Mouse (Mus musculus) right cerebral cortex, postnatal 4 days (tissue): ENCODE data around the gene Erg28.

Source experiments
- DNase-seq: peaks from one replicate; pipeline ENCODE4 v3.0.0-alpha.2; 2022

Erg28 gene

DNA sequence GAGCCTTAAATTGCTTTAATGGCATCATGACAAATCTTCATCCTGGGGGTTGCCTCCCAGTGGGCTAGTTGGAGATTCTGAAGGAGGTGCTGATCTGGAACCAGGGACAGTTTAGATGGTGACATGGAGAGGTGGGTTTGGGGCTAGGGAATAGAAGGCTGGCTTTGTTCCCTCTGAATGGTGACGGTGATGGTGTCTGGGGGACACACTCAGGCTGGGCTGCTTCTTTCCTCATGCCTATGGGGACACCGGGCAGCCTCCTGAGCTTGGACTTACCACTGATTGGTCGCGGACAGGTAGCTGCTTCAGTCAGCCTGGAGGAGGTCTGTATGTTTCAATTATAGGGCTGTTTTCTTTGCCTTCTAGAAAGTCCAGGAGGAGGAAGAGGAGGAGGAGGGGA, 12.7 kb downstream of the Erg28 start:
- DNase-seq, result no peak

DNA sequence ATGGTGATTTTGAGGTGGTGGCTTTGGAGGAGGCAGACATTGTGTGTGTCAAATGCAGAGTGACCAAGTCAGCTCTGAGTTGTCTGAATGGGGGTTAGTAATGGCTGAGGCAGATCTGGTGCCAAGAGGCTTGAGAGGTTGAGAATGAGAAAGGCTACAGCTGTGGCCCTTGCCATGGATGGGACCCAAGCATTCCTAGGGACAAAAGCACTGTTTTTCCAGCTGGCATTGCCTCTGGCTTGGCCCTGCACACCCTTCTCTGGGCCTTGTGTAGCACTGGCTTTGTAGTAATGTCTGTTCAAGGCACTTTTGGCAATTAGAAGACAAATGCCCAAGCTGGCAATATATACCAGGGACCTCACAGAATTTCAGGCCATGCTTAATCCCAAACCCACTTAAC, 13.4 kb downstream of the Erg28 start:
- no peak for DNase-seq

DNA sequence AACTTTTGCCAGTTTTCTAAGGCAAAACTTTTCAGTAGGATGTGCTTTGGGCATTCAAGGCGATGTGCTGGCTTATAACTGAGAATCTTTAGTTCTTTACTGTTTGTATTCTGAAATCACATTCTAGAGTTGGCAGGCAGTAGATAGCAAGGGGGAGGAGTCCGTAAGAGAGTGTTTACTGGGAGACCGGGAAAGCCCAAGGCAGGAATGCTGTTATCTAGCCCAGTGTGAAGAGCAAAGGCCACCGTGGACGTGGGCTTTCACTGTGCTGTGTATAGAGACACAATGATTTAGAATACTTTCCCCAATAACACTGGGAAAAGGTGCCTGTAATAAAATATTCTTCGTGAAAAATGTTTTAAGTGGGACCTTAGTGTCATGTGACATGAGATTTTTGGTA, 14.6 kb downstream of the Erg28 start:
- no peak for DNase-seq

- peak; percentile 42 for DNase-seq
Observed at GRCm38 (mm10) chr12:85800031-85800430, 24.3 kb downstream of the Erg28 start.

- DNase-seq, result no peak
Observed at GRCm38 (mm10) chr12:85795551-85795950, 28.8 kb downstream of the Erg28 start.

- DNase-seq, result no peak
Observed at GRCm38 (mm10) chr12:85794094-85794493, 30.3 kb downstream of the Erg28 start.

DNA sequence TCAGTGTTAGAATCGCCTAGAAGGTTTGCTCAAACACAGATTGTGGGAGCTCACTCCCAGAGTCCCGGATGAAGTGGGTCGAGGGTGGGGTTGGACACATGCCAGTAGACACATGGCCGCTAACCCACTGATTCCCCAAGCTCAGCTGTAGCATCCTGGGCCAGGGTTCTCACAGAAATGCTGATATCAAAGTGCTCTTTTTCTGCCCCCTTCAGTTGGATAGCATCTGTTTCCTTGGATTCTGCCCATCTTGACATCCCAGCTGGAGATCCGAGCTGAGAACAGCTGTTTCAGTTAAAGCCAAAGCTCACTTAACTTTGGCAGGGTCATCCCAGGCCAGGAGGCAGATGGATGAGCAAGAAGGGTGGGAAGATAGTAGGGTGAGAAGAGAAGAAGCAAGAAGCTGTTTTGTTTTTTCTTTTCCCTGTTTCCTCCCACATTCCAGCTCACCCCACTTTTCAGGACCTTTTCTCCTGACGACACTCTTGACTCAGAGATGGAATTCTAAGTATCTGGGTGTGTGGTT, 31.5 kb downstream of the Erg28 start:
- DNase-seq, result peak; percentile 8

- no peak for DNase-seq
Observed at GRCm38 (mm10) chr12:85792158-85792557, 32.2 kb downstream of the Erg28 start.

DNA sequence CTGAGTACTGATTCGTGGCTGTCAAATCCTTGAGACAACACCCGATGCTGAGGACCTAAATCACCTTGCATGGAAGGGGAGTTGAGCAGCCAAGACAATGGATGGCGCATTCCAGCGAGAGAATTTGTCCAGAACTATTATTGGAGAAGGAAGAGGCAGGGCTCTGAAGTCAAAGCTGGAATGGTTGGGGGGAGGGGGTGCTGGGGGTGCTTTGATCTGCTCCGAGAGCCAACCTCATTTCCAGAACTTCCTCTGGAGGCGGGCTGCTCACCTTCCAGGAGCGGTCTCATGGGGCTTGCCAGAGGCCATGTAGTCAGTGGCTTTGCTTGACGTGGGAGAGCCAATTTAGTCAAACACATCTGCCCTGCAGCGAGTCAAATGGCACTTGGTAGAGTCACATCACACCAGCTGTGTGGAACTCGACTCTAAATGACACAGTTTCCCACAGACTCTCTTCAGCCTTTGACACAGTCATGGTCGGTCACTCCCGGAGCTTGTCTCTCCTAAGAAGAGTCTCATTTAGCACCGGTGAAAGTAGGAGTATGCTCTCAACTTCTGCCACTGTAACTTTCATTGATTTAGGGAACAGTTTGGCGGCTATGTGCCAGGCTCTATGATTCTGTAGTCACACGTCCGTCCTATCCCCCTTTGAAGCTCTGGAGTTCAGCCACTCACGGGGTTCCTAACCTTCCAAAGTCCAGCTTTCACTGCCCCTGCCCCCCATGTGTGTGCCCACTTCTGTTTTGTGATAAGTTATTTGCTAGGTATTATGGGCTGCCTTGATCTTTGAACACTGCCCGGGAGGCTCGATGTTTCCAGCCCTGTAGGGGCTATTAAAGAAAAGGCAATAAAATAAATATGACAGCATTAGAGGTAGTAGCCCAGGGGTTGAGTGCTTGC, 39.2 kb downstream of the Erg28 start:
- no peak for DNase-seq

DNA sequence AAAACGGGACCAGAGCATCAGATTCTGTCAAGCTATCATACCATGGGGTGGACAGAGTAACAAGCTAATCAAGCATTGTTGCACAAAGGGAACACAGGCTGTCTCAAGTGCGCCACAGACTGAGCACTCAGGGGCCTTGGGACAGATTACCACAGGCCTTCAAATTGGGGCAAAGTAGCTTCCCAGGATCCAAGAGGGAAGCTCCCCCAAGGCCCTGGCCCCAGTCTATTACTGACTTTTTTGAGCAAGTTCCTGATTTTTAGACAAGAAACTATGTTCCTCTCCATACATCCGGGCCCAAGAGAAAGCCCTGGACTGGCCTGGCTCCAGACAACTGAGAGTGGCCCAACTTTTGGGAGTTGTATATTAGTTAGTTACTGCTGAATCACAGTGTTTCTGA, 42.7 kb downstream of the Erg28 start:
- DNase-seq, result no peak

DNA sequence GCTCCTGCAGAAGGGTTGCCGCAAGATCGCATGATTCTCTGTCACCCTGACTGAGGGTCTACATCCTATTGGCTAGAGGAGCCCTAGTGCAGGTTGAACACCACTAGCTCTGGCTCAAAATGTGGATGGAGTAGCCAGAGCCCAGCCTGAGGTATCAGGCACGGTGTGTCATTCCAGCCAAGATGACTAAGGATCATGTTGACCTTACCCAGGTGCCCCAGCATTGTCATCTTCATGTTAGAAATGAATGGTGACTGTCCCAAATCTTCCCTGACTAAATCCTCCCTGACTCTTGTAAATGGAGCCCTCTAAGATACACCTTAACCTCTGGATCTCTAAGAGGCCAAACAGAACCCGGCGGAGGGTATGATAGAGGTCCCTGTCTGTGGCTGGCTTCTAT, 44.6 kb downstream of the Erg28 start:
- DNase-seq, result no peak

DNA sequence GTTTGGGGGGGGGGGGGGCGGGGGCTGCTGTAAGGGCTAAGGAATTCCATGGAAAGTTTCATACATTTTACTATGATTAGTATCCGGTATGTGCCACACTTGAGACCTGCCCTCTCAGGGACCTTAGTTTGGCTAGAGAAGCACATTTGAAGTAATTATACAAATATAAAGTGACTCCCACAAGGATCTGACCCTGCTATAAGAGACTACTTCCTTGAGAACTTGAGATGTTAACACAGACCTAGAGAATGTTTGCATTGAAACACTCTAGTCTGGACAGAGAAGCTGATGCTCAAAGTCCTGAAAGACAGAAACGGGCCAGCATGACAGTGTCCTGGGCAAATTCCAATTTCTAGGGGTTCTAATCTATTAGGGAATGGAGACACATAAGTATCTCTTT, 45.4 kb downstream of the Erg28 start:
- no peak for DNase-seq

DNA sequence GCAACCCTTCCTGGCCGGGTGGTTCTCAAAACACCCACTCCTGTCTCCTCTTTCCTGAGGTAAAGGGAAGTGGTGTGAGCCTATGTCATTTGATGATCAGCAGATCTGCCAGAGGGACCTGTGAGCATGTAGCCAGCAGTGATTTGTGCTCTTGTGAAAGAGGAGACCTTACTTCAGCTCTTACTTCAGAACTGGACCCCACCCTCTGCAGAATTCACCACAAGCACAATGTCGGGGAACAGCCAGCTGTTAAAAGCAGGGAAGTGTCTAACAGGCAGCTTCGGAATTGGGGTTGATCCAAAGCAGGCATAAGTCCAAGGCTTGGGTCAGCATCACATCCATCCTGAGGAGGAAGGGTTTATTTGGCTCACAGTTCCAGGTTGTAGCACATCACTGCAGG, 53.0 kb downstream of the Erg28 start:
- DNase-seq, result no peak

DNA sequence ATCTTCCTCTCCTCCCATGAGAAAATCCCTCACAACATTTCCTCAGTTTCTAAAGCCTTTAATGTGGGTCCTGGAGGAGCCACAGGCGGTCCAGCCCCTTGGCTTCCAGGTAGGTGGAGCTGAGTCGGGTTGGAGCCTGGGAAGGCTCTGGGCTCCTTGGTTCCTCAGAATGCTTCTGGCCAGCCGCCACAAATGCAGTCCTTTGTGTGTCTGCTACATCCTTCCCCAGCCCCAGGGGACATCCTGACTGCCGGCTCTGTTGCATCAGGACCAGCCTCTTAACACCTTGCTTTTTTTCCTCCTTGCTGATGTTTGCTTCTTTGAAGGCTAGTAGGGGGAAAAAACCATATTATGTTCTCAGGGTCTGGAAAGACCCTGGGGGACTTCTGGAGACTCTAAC, 56.6 kb downstream of the Erg28 start:
- DNase-seq, result peak; percentile 6

GRCm38 (mm10) chr12:85766287-85766686, 58.1 kb downstream of the Erg28 start:
- no peak for DNase-seq
